Mouse (Mus musculus): ENCODE measurements at regions not wholly inside any gene's neighbourhood (a gene's known extent, or its start where the extent isn't known, plus 50 kb on each side); places are given as distances from the start of the nearest gene placed in this dataset.

DNA sequence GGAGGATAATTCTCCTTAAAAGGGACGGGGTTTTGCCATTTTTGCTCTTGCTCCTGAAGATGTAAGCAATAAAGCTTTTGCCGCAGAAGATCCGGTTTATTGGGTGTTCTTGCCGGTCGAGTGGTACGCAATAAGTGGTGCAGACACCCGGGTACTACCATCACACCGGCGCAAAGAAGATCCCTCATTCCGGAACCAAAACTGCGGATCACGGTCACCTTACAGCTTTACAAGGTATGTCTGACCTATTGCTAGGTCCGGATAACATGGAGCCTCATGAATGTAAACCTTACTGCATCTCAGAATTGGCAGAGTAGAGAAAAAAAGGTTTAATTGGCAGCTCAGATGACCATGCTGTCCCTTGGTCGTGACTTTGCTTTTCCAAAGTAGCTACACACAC lies 149.7 kb upstream of the Nckap5 start:
- Histone ChIP-seq H3K36me3 (ENCODE audit: insufficient read depth, low read length) (no peaks in the 10 kb centered on the region), H3K4me2 (ENCODE audit: low read depth, low read length) (no peak overlapping the region), H3K27me3 (ENCODE audit: insufficient read depth, low read length) (no peaks in the 10 kb centered on the region), H3K27ac (no peak overlapping the region), H3K9ac (replicated peaks; ENCODE audit: low read length) (no peak overlapping the region), H3K4me1 (ENCODE audit: insufficient read depth, low read length) (no peaks in the 10 kb centered on the region), H3K4me3 (ENCODE audit: low read length) (no peak overlapping the region), H3K9me3 (ENCODE audit: low read length) (no peaks in the 10 kb centered on the region)
- ATAC-seq: no peak
- no peak for DNase-seq (ENCODE audit: low spot score)
- TF ChIP-seq CTCF (IDR thresholded peaks at IDR 0.05; ENCODE audit: low read depth): no peak
- 93% methylated on average over 14 of the region's 14 CpGs for WGBS

DNA sequence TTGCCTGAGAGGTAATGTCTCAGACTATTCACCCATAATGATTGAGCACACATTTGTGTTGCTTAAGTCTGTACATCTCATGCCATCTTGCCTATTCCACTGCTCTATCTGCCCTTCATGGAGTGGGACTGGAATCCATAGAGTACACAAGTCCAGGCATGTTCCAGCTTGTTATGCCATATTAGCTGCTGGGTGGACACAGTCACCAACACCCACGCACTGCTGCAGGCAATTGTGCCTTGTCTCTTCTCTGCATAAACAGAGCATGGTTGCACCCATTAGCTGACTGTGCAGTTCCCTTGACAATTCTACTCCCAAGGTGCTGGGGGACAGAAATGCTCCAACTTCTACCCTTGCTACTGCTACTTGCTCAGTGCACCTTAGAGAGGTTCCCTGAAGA lies 143.3 kb upstream of the Nckap5 start:
- no peaks in the 10 kb centered on the region for H3K27me3 ChIP-seq (ENCODE audit: insufficient read depth, low read length)
- H3K4me1 ChIP-seq (ENCODE audit: insufficient read depth, low read length): no peaks in the 10 kb centered on the region
- H3K27ac ChIP-seq: no peak overlapping the region
- no peak overlapping the region for H3K9ac ChIP-seq (replicated peaks; ENCODE audit: low read length)
- no peak overlapping the region for H3K4me2 ChIP-seq (ENCODE audit: low read depth, low read length)
- no peak for ATAC-seq
- H3K9me3 ChIP-seq (ENCODE audit: low read length): no peaks in the 10 kb centered on the region
- no peaks in the 10 kb centered on the region for H3K36me3 ChIP-seq (ENCODE audit: insufficient read depth, low read length)
- WGBS: 82% methylated on average over 1 of the region's 1 CpGs
- H3K4me3 ChIP-seq (ENCODE audit: low read length): no peak overlapping the region
- no peak for DNase-seq (ENCODE audit: low spot score)
- TF ChIP-seq CTCF (IDR thresholded peaks at IDR 0.05; ENCODE audit: low read depth): no peak

DNA sequence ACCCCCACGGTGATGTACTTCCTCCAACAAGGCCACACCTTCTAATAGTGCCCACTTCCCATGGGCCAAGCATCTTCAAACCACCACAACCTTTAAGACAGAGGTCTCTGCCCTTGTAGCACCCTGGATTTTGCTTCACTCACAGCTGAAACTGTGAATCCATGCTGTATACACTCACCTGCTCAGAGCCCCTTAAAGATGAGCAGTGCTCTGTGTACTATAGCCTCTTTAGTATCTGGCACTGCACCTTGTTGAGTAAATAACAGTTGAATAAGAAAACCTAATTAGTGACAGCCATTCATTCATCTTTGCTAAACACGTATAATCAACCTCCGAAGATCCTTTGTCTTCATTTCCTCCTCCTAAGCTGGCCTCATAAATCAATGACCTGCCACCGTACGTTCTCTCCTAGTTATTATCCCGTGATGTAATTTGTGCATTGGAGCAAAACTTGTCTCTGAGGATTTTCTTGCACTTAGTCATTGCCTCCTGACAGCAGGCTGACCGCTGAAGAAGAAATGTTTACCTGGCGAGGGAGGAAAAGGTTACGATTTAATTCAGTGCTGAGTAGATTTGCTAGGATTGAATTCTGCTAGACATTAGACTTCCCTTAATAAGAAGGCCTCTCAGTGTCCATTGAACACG lies 141.3 kb upstream of the Nckap5 start:
- no peak for TF ChIP-seq CTCF (IDR thresholded peaks at IDR 0.05; ENCODE audit: low read depth)
- H3K36me3 ChIP-seq (ENCODE audit: insufficient read depth, low read length): no peaks in the 10 kb centered on the region
- H3K27ac ChIP-seq: no peak overlapping the region
- no peak overlapping the region for H3K4me3 ChIP-seq (ENCODE audit: low read length)
- DNase-seq (ENCODE audit: low spot score) (peak; percentile 36), ATAC-seq (no peak)
- no peak overlapping the region for H3K4me2 ChIP-seq (ENCODE audit: low read depth, low read length)
- H3K4me1 ChIP-seq (ENCODE audit: insufficient read depth, low read length): no peaks in the 10 kb centered on the region
- 56% methylated on average over 10 of the region's 10 CpGs for WGBS
- H3K27me3 ChIP-seq (ENCODE audit: insufficient read depth, low read length): no peaks in the 10 kb centered on the region
- H3K9me3 ChIP-seq (ENCODE audit: low read length): no peaks in the 10 kb centered on the region
- no peak overlapping the region for H3K9ac ChIP-seq (replicated peaks; ENCODE audit: low read length)

DNA sequence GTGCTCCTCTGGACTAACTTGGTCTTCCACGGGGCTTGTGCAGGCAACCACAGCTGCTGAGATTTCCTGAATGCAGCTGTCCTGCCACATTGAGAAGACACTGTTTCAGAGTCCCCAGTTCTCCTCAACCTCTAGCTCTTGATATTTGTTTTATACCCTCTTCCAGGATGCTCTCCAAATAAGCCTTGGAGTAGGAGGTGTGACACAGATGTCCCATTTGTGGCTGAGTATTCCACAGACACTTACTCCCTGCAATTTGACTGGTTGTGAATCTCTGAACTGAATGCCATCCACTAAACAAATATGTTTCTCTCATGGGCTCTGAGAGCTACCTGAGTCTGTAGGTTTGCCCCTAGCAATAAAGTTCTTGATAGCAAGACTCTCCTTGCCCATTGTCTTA lies 140.5 kb upstream of the Nckap5 start:
- ATAC-seq: no peak
- Histone ChIP-seq H3K36me3 (ENCODE audit: insufficient read depth, low read length) (no peaks in the 10 kb centered on the region), H3K9me3 (ENCODE audit: low read length) (no peaks in the 10 kb centered on the region), H3K9ac (replicated peaks; ENCODE audit: low read length) (no peak overlapping the region), H3K4me3 (ENCODE audit: low read length) (no peak overlapping the region), H3K4me2 (ENCODE audit: low read depth, low read length) (no peak overlapping the region), H3K27ac (no peak overlapping the region), H3K4me1 (ENCODE audit: insufficient read depth, low read length) (no peaks in the 10 kb centered on the region), H3K27me3 (ENCODE audit: insufficient read depth, low read length) (no peaks in the 10 kb centered on the region)
- no peak for DNase-seq (ENCODE audit: low spot score)
- no peak for TF ChIP-seq CTCF (IDR thresholded peaks at IDR 0.05; ENCODE audit: low read depth)
- 84% methylated on average over 1 of the region's 1 CpGs for WGBS

DNA sequence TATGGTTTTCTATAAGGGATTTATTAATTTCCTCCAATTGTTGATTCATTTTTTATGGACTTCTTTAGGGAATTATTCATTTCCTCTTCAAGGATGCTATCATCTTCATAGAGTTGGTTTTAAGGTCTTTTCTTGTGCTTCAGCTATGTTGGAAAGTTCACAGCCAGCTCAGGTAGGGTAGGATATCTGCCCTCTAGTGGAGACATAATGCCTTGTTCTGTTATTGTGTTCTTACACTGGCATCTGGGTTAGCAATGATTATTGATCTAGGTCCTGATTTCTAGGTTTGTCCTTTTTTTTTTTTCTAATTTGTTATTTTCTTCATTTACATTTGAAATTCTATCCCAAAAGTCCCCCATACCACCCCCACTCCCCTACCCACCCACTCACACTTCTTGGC lies 135.8 kb upstream of the Nckap5 start:
- Histone ChIP-seq H3K9me3 (ENCODE audit: low read length) (no peaks in the 10 kb centered on the region), H3K27ac (no peak overlapping the region), H3K27me3 (ENCODE audit: insufficient read depth, low read length) (no peaks in the 10 kb centered on the region), H3K4me2 (ENCODE audit: low read depth, low read length) (no peak overlapping the region), H3K4me1 (ENCODE audit: insufficient read depth, low read length) (no peaks in the 10 kb centered on the region), H3K36me3 (ENCODE audit: insufficient read depth, low read length) (no peaks in the 10 kb centered on the region), H3K9ac (replicated peaks; ENCODE audit: low read length) (no peak overlapping the region), H3K4me3 (ENCODE audit: low read length) (no peak overlapping the region)
- ATAC-seq (no peak), DNase-seq (ENCODE audit: low spot score) (no peak)
- peak; percentile 36; the same call in 1 of the 2 replicates for TF ChIP-seq CTCF (IDR thresholded peaks at IDR 0.05; ENCODE audit: low read depth)

DNA sequence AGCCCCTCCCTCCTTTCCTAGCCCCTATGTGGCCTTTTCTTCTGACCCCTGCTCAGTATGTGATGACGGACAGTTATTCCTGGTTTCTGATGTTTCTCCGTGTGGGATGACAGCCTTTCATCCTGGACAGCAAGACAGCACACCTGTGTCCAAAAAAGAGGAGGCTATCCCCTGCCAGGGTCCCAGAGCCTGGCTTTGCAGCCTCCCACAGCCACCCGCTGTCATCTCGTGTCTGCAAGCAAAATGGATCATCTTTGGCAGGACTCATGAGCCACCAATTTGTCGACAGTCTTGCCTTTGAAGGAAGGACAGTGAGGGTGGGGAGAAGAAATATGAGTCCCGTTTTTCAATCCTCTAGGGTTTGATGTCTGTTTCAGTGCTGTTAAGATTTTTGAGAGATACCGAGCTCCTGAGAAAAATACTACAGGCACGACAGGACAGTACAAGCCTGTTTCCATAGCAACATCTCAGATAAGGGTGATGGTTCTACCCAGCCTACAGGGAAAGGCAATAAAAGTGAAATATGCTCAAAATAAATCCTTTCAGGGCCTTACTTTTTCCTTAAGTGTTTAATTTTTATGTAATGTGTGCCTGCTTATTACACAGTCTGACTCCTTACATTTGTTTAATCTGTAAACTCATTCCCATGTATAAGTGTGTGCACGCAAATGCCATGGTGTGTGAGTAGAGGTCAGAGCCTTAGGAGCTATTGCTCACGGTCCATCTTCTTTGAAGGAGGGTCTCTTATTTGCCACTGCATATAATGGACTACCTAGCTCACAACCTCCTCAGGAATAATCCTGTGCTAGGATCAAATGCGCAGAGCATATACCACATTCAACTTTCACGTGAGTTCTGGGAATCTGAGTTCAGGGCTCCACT lies 125.5 kb upstream of the Nckap5 start:
- no peaks in the 10 kb centered on the region for H3K4me1 ChIP-seq (ENCODE audit: insufficient read depth, low read length)
- no peak overlapping the region for H3K4me2 ChIP-seq (ENCODE audit: low read depth, low read length)
- H3K27me3 ChIP-seq (ENCODE audit: insufficient read depth, low read length): no peaks in the 10 kb centered on the region
- TF ChIP-seq CTCF (IDR thresholded peaks at IDR 0.05; ENCODE audit: low read depth): no peak
- 64% methylated on average over 12 of the region's 12 CpGs for WGBS
- H3K4me3 ChIP-seq (ENCODE audit: low read length): no peak overlapping the region
- no peaks in the 10 kb centered on the region for H3K9me3 ChIP-seq (ENCODE audit: low read length)
- DNase-seq (ENCODE audit: low spot score): peak; percentile 57
- H3K27ac ChIP-seq: peak overlapping the region; percentile 22; the same call in 1 of the 2 replicates
- no peak overlapping the region for H3K9ac ChIP-seq (replicated peaks; ENCODE audit: low read length)
- ATAC-seq: peak; percentile 73
- H3K36me3 ChIP-seq (ENCODE audit: insufficient read depth, low read length): no peaks in the 10 kb centered on the region

DNA sequence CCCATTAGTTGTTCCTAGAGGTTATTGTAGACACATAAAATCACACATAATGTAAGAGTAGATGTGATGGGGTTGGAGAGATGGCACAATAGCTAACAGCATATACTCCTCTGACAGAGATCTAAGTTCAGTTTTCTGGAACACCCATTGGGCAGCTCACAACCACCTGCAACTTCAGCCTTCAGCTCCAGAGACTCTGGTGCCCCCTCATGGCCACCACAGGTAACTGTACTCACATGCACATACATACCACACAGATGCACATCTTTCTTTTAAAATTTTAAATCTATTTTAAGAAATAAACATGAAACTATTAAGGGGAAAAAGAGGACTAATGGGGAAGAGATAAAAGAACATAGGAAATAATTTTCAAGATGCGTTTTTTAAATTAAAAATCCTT lies 117.3 kb upstream of the Nckap5 start:
- Histone ChIP-seq H3K9ac (replicated peaks; ENCODE audit: low read length) (no peak overlapping the region), H3K4me2 (ENCODE audit: low read depth, low read length) (no peak overlapping the region), H3K9me3 (ENCODE audit: low read length) (no peaks in the 10 kb centered on the region), H3K27ac (no peak overlapping the region), H3K4me3 (ENCODE audit: low read length) (no peak overlapping the region), H3K4me1 (ENCODE audit: insufficient read depth, low read length) (no peaks in the 10 kb centered on the region), H3K36me3 (ENCODE audit: insufficient read depth, low read length) (no peaks in the 10 kb centered on the region), H3K27me3 (ENCODE audit: insufficient read depth, low read length) (no peaks in the 10 kb centered on the region)
- 93% methylated on average over 1 of the region's 1 CpGs for WGBS
- DNase-seq (ENCODE audit: low spot score) (no peak), ATAC-seq (no peak)
- no peak; the same call in 1 of the 2 replicates for TF ChIP-seq CTCF (IDR thresholded peaks at IDR 0.05; ENCODE audit: low read depth)
